23 mouse cellular contexts compared by ENCODE assay signal in genomic region chr6:143669446-143670130, GRCm38 (mm10).
DNase-seq lines count a peak whose midpoint lies in the region; ATAC-seq lines count a peak whose summit lies in the region.
"Had no signal": no experiment of that assay in that cellular context is flagged by ENCODE, and none has a peak within 500 bp of the region (broad histone marks: within the 10 kb centered on the region; RNA-seq: fewer than 3 reads in every experiment).

No protein-coding gene starts in this region.

- no peak for DNase-seq in frontal cortex, postnatal 14 days (ENCODE audit: low spot score in 2 of 2)
- DNase-seq in brain, adult 2 months (ENCODE audit: low read depth, low spot score): peak; percentile 32
- DNase-seq in thymus, postnatal 4 days: no peak
- DNase-seq in urinary bladder, postnatal 36 days (ENCODE audit: low spot score in 2 of 2): no peak
- DNase-seq: adrenal gland, adult 8-10 months; adrenal gland, postnatal 25 days; B cell, adult 2 months; cerebellum, adult 18-20 months; cerebellum, adult 9-10 months; cerebellum, postnatal 14 days; forebrain, postnatal 0 days; gastrocnemius, postnatal 10 days; gastrocnemius, postnatal 36 days; heart, adult 18-20 months; heart, postnatal 14 days; heart, postnatal 4 days had no signal

- peak; percentile 74; the same call in 1 of the 2 replicates for ATAC-seq in frontal cortex, adult (ENCODE audit: low TSS enrichment)
- ATAC-seq in megakaryocyte, adult 5-6 weeks (ENCODE audit: poor library complexity, severe bottlenecking): peak; percentile 73
- ATAC-seq: activated CD4-positive, CD25-positive, alpha-beta regulatory T cell, adult 4 months; forebrain, embryonic 14.5 days; forebrain, postnatal 0 days; hindbrain, postnatal 0 days; inflammation-experienced regulatory T-cells, adult 6 months; intestine, embryonic 16.5 days had no signal
